Mouse (Mus musculus): ENCODE results near the gene Lmbr1l.

GRCm38 (mm10) chr15:98934217-98934839, 16.3 kb upstream of the Lmbr1l start, which contains the start of gene Tuba1b:
- TF ChIP-seq CTCF (conservative IDR thresholded peaks at IDR 0.05; ENCODE audit: insufficient read depth, insufficient read length, low read depth, low read length), result no peak
- peak; percentile 45 for TF ChIP-seq POLR2A (IDR thresholded peaks at IDR 0.05; ENCODE audit: low read depth, low read length)

Data from kidney, adult 2 months (tissue).